Mouse (Mus musculus) lung, adult 2 months (tissue): Measurements from ENCODE around the gene Zfp341.

Experiments
- CTCF ChIP-seq: fragments of 200-500 bp; IDR thresholded peaks from 2 replicates; pipeline ENCODE4 v1.5.1; 2011; ENCODE audit warnings: mild to moderate bottlenecking, low read length, control low read depth; ENCODE audit not compliant: insufficient read depth
- POLR2A ChIP-seq: fragments of 200-500 bp; IDR thresholded peaks from 2 replicates; pipeline ENCODE4 v1.6.1; 2011; ENCODE audit warnings: low read depth, mild to moderate bottlenecking, control low read depth, low read length, borderline replicate concordance; ENCODE audit errors: extremely low read depth

- TF ChIP-seq CTCF, result peak; percentile 53
- TF ChIP-seq POLR2A, result no peak
Measured at GRCm38 (mm10) chr2:154586405-154586804, 26.7 kb upstream of the Zfp341 start.
